Mouse (Mus musculus): ENCODE results near the gene Cdk15. TPM values are rescaled to one million over a fixed set of nuclear protein-coding genes. Genes with fewer than 3 reads are reported as not detected.

The Cdk15 gene
- polyA plus RNA-seq, 1 experiment from 2014 or later, result 1.9 TPM

- ATAC-seq (ENCODE audit: low FRiP score), result no peak
These were observed 59.3 kb downstream of the Cdk15 start for GRCm38 (mm10) chr1:59316031-59316385.

GRCm38 (mm10) chr1:59316386-59317051 lies 59.8 kb downstream of the Cdk15 start:
- Histone ChIP-seq H3K4me2 (peak overlapping the region; percentile 48), H3K9ac (replicated peaks) (0 out of 2 replicates have a peak overlapping the region, but pooled peaks have one; percentile 15), H3K4me1 (peaks cover 35% of the 10 kb centered on the region), H3K27ac (replicated peaks) (peak overlapping the region; percentile 41), H3K4me3 (replicated peaks) (peak overlapping the region; percentile 5; the same call in 1 of the 2 replicates), H3K36me3 (no peaks in the 10 kb centered on the region), H3K27me3 (replicated peaks) (no peaks in the 10 kb centered on the region), H3K9me3 (replicated peaks) (no peaks in the 10 kb centered on the region)
- 5% methylated on average over 6 of the region's 6 CpGs for WGBS
- ATAC-seq (ENCODE audit: low FRiP score), result peak; percentile 24; the same call in 1 of the 2 replicates

More at GRCm38 (mm10) chr1:59316031-59316385, 59.3 kb downstream of the Cdk15 start:
- Histone ChIP-seq H3K4me3 (replicated peaks) (no peak overlapping the region), H3K9ac (replicated peaks) (no peak overlapping the region), H3K4me2 (peak overlapping the region; percentile 48), H3K27me3 (replicated peaks) (no peaks in the 10 kb centered on the region), H3K27ac (replicated peaks) (peak overlapping the region; percentile 41), H3K4me1 (peaks cover 35% of the 10 kb centered on the region), H3K9me3 (replicated peaks) (no peaks in the 10 kb centered on the region), H3K36me3 (no peaks in the 10 kb centered on the region)
- WGBS, result 7% methylated on average over 9 of the region's 9 CpGs

- Histone ChIP-seq H3K9me3 (replicated peaks) (no peaks in the 10 kb centered on the region), H3K4me1 (peaks cover 38% of the 10 kb centered on the region), H3K4me3 (replicated peaks) (no peak overlapping the region), H3K4me2 (no peak overlapping the region), H3K27me3 (replicated peaks) (no peaks in the 10 kb centered on the region), H3K9ac (replicated peaks) (no peak overlapping the region), H3K27ac (replicated peaks) (no peak overlapping the region), H3K36me3 (no peaks in the 10 kb centered on the region)
- no peak for ATAC-seq (ENCODE audit: low FRiP score)
- WGBS, result 90% methylated on average over 1 of the region's 1 CpGs
These were observed 60.7 kb downstream of the Cdk15 start for GRCm38 (mm10) chr1:59317397-59317796.

DNA sequence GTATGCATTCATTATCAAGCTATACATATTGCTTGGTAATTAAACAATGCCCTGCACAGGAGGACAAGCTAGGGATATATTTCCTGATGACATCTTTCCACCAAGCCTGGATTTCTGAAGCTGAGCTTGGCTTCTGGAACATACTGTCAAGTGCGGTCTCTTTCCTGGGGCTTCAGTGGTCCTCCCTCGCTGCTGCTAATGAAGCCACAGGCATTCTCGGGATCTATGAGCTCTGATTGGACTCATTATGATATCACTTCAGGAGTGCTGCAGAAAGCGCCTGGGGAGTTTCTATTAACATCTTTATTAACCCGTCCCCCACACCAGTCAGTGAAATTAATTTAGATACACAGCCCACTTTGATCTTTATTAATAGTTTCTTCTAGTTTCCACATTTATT lies 62.2 kb downstream of the Cdk15 start:
- no peak overlapping the region for H3K9ac ChIP-seq (replicated peaks)
- no peaks in the 10 kb centered on the region for H3K36me3 ChIP-seq
- no peaks in the 10 kb centered on the region for H3K9me3 ChIP-seq (replicated peaks)
- 44% methylated on average over 5 of the region's 5 CpGs for WGBS
- H3K4me3 ChIP-seq (replicated peaks), result no peak overlapping the region
- ATAC-seq (ENCODE audit: low FRiP score), result no peak
- H3K27ac ChIP-seq (replicated peaks), result no peak overlapping the region
- no peaks in the 10 kb centered on the region for H3K27me3 ChIP-seq (replicated peaks)
- no peak overlapping the region for H3K4me2 ChIP-seq
- peaks cover 34% of the 10 kb centered on the region for H3K4me1 ChIP-seq

- no peaks in the 10 kb centered on the region for H3K9me3 ChIP-seq (replicated peaks)
- no peaks in the 10 kb centered on the region for H3K36me3 ChIP-seq
- no peak overlapping the region for H3K4me3 ChIP-seq (replicated peaks)
- no peak overlapping the region for H3K9ac ChIP-seq (replicated peaks)
- no peaks in the 10 kb centered on the region for H3K27me3 ChIP-seq (replicated peaks)
- peaks cover 14% of the 10 kb centered on the region for H3K4me1 ChIP-seq
- no peak overlapping the region for H3K4me2 ChIP-seq
- WGBS, result 76% methylated on average over 9 of the region's 9 CpGs
- H3K27ac ChIP-seq (replicated peaks), result 0 out of 2 replicates have a peak overlapping the region, but pooled peaks have one; percentile 54
- no peak for ATAC-seq (ENCODE audit: low FRiP score)
These were observed 64.6 kb downstream of the Cdk15 start for GRCm38 (mm10) chr1:59321076-59321879.

GRCm38 (mm10) chr1:59321880-59322836 lies 65.5 kb downstream of the Cdk15 start:
- Histone ChIP-seq H3K9me3 (replicated peaks) (no peaks in the 10 kb centered on the region), H3K4me1 (peaks cover 19% of the 10 kb centered on the region), H3K9ac (replicated peaks) (no peak overlapping the region), H3K4me2 (no peak overlapping the region), H3K27me3 (replicated peaks) (no peaks in the 10 kb centered on the region), H3K27ac (replicated peaks) (peak overlapping the region; percentile 54; the same call in 1 of the 2 replicates), H3K36me3 (no peaks in the 10 kb centered on the region), H3K4me3 (replicated peaks) (no peak overlapping the region)
- 37% methylated on average over 9 of the region's 9 CpGs for WGBS
- ATAC-seq (ENCODE audit: low FRiP score), result peak; percentile 12; the same call in 1 of the 2 replicates

DNA sequence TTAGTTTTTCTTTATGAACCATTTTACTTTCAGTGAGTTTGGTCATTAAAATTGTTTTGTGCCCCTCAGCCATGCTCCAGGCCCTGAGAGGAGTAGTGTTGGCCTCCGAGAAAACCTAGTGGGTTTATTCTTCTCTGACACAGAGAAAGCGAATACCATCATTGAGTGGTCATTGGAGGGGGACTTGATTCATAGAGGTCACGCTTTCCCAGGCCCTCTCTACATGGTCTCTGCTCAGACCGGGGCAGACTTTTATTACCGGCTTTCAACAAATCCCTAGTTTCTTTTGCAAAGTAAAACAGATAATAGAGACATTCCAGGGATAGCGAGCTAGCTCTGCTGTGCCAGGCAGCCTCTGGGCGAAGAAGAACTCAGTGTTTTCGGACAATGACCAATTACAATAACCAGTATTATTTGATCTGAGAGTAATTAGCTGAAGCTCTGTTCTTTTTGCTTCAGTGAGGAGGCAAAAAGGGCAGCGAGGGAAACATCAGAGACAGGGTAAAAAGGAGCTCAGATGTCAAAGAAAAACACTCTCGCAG lies 70.2 kb downstream of the Cdk15 start:
- H3K9me3 ChIP-seq (replicated peaks), result no peaks in the 10 kb centered on the region
- no peak overlapping the region for H3K9ac ChIP-seq (replicated peaks)
- no peak for ATAC-seq (ENCODE audit: low FRiP score)
- H3K4me1 ChIP-seq, result peaks cover 27% of the 10 kb centered on the region
- WGBS, result 20% methylated on average over 10 of the region's 10 CpGs
- no peaks in the 10 kb centered on the region for H3K27me3 ChIP-seq (replicated peaks)
- no peak overlapping the region for H3K4me3 ChIP-seq (replicated peaks)
- H3K4me2 ChIP-seq, result no peak overlapping the region
- no peak overlapping the region; the same call in 1 of the 2 replicates for H3K27ac ChIP-seq (replicated peaks)
- no peaks in the 10 kb centered on the region for H3K36me3 ChIP-seq

- no peak overlapping the region for H3K9ac ChIP-seq (replicated peaks)
- H3K27ac ChIP-seq (replicated peaks), result 0 out of 2 replicates have a peak overlapping the region, but pooled peaks have one; percentile 18
- H3K4me2 ChIP-seq, result peak overlapping the region; percentile 3; the same call in 1 of the 2 replicates
- WGBS, result 23% methylated on average over 13 of the region's 13 CpGs
- no peaks in the 10 kb centered on the region for H3K36me3 ChIP-seq
- H3K9me3 ChIP-seq (replicated peaks), result no peaks in the 10 kb centered on the region
- H3K27me3 ChIP-seq (replicated peaks), result no peaks in the 10 kb centered on the region
- H3K4me1 ChIP-seq, result peaks cover 31% of the 10 kb centered on the region
- 0 out of 2 replicates have a peak, but pooled peaks have one; percentile 31 for ATAC-seq (ENCODE audit: low FRiP score)
- H3K4me3 ChIP-seq (replicated peaks), result no peak overlapping the region
These were observed 76.2 kb downstream of the Cdk15 start for GRCm38 (mm10) chr1:59332737-59333385.

GRCm38 (mm10) chr1:59333386-59333759 lies 76.7 kb downstream of the Cdk15 start:
- 19% methylated on average over 5 of the region's 5 CpGs for WGBS
- no peak overlapping the region for H3K4me3 ChIP-seq (replicated peaks)
- H3K9ac ChIP-seq (replicated peaks), result no peak overlapping the region
- no peaks in the 10 kb centered on the region for H3K9me3 ChIP-seq (replicated peaks)
- ATAC-seq (ENCODE audit: low FRiP score), result peak; percentile 45; the same call in 1 of the 2 replicates
- H3K27ac ChIP-seq (replicated peaks), result 0 out of 2 replicates have a peak overlapping the region, but pooled peaks have one; percentile 41
- no peaks in the 10 kb centered on the region for H3K36me3 ChIP-seq
- H3K27me3 ChIP-seq (replicated peaks), result no peaks in the 10 kb centered on the region
- peak overlapping the region; percentile 3; the same call in 1 of the 2 replicates for H3K4me2 ChIP-seq
- H3K4me1 ChIP-seq, result peaks cover 27% of the 10 kb centered on the region

- Histone ChIP-seq H3K9me3 (replicated peaks) (no peaks in the 10 kb centered on the region), H3K9ac (replicated peaks) (no peak overlapping the region), H3K36me3 (no peaks in the 10 kb centered on the region), H3K4me1 (peaks cover 27% of the 10 kb centered on the region), H3K27ac (replicated peaks) (peak overlapping the region; percentile 45), H3K27me3 (replicated peaks) (no peaks in the 10 kb centered on the region), H3K4me2 (peak overlapping the region; percentile 2; the same call in 1 of the 2 replicates), H3K4me3 (replicated peaks) (no peak overlapping the region)
- 11% methylated on average over 10 of the region's 10 CpGs for WGBS
- ATAC-seq (ENCODE audit: low FRiP score), result peak; percentile 12; the same call in 1 of the 2 replicates
These were observed 77.3 kb downstream of the Cdk15 start for GRCm38 (mm10) chr1:59333860-59334561.

Data from neural tube, embryonic 15.5 days (tissue).